Comparison of ENCODE assay signal across 22 mouse cellular contexts in genomic region chr14:49316493-49316894, GRCm38 (mm10).
DNase-seq lines count a peak whose midpoint lies in the region; ATAC-seq and TF ChIP-seq lines count a peak whose summit lies in the region.
"Had no signal": no experiment of that assay in that cellular context is flagged by ENCODE, and none has a peak within 500 bp of the region (broad histone marks: within the 10 kb centered on the region; RNA-seq: fewer than 3 reads in every experiment).

No protein-coding gene starts in this region.

- H3K27me3 ChIP-seq in forebrain, embryonic 11.5 days (ENCODE audit: control insufficient read depth, insufficient read depth, low read length) = no peaks in the 10 kb centered on the region
- no peaks in the 10 kb centered on the region for H3K27me3 ChIP-seq in forebrain, postnatal 0 days (ENCODE audit: insufficient read depth, low read length)
- H3K27me3 ChIP-seq in kidney, embryonic 16.5 days (ENCODE audit: insufficient read depth, low read length) = no peaks in the 10 kb centered on the region
- no peaks in the 10 kb centered on the region for H3K27me3 ChIP-seq in midbrain, embryonic 11.5 days (ENCODE audit: control insufficient read depth, insufficient read depth, low read length)
- H3K27me3 ChIP-seq: CH12.LX; embryonic facial prominence, embryonic 12.5 days; intestine, embryonic 15.5 days; limb, embryonic 13.5 days; liver, embryonic 15.5 days had no signal

- no peak overlapping the region for H3K27ac ChIP-seq in forebrain, embryonic 11.5 days (ENCODE audit: low read depth, low read length)
- H3K27ac ChIP-seq in forebrain, postnatal 0 days (ENCODE audit: low read depth, low read length) = no peak overlapping the region
- no peak overlapping the region for H3K27ac ChIP-seq in kidney, embryonic 16.5 days (ENCODE audit: low read length)
- no peak overlapping the region for H3K27ac ChIP-seq in midbrain, embryonic 11.5 days (ENCODE audit: low read depth, low read length)
- H3K27ac ChIP-seq: embryonic facial prominence, embryonic 12.5 days; intestine, embryonic 15.5 days; limb, embryonic 13.5 days; liver, embryonic 15.5 days had no signal

- DNase-seq in forebrain, embryonic 11.5 days (ENCODE audit: low spot score) = no peak
- no peak for DNase-seq in forebrain, postnatal 0 days
- no peak for DNase-seq in kidney, postnatal 25 days
- DNase-seq in midbrain, embryonic 11.5 days (ENCODE audit: low spot score, missing footprints) = peak; percentile 85
- no peak for DNase-seq in T-cell, adult 2 months (ENCODE audit: low spot score)
- DNase-seq in layer of hippocampus, postnatal 14 days (ENCODE audit: low spot score in 2 of 2) = no peak
- DNase-seq: adrenal gland, postnatal 25 days; cerebellum, adult 11-12 months; cerebellum, postnatal 36 days; gastrocnemius, postnatal 10 days; heart, adult 18-20 months; heart, postnatal 36 days; thymus, postnatal 25 days had no signal

- no peak overlapping the region for H3K4me3 ChIP-seq in forebrain, embryonic 11.5 days (ENCODE audit: low read depth, low read length)
- H3K4me3 ChIP-seq in forebrain, postnatal 0 days (ENCODE audit: low read depth, low read length) = no peak overlapping the region
- H3K4me3 ChIP-seq in kidney, embryonic 16.5 days (ENCODE audit: low read length) = no peak overlapping the region
- no peak overlapping the region for H3K4me3 ChIP-seq in midbrain, embryonic 11.5 days (ENCODE audit: low read depth, low read length)
- H3K4me3 ChIP-seq: embryonic facial prominence, embryonic 12.5 days; erythroblast, embryonic 14.5 days; intestine, embryonic 15.5 days; limb, embryonic 13.5 days; liver, embryonic 15.5 days; myocyte had no signal

- H3K4me2 ChIP-seq in forebrain, embryonic 11.5 days (ENCODE audit: low read depth, low read length, severe bottlenecking) = no peak overlapping the region
- no peak overlapping the region for H3K4me2 ChIP-seq in forebrain, postnatal 0 days (ENCODE audit: low read depth)
- no peak overlapping the region for H3K4me2 ChIP-seq in kidney, embryonic 16.5 days (replicated peaks; ENCODE audit: low read depth, low read length)
- H3K4me2 ChIP-seq in midbrain, embryonic 11.5 days = no peak overlapping the region
- H3K4me2 ChIP-seq: embryonic facial prominence, embryonic 12.5 days; intestine, embryonic 15.5 days; limb, embryonic 13.5 days; liver, embryonic 15.5 days had no signal

- H3K36me3 ChIP-seq in forebrain, embryonic 11.5 days (ENCODE audit: control insufficient read depth, insufficient read depth, low read length) = no peaks in the 10 kb centered on the region
- H3K36me3 ChIP-seq in forebrain, postnatal 0 days (ENCODE audit: insufficient read depth) = no peaks in the 10 kb centered on the region
- H3K36me3 ChIP-seq in kidney, embryonic 16.5 days (ENCODE audit: insufficient read depth, low read length) = no peaks in the 10 kb centered on the region
- no peaks in the 10 kb centered on the region for H3K36me3 ChIP-seq in midbrain, embryonic 11.5 days (ENCODE audit: control insufficient read depth, insufficient read depth, low read length)
- H3K36me3 ChIP-seq: embryonic facial prominence, embryonic 12.5 days; intestine, embryonic 15.5 days; limb, embryonic 13.5 days; liver, embryonic 15.5 days had no signal

- H3K9ac ChIP-seq in forebrain, embryonic 11.5 days (ENCODE audit: low read length) = no peak overlapping the region
- no peak overlapping the region for H3K9ac ChIP-seq in forebrain, postnatal 0 days
- H3K9ac ChIP-seq in kidney, embryonic 16.5 days (replicated peaks; ENCODE audit: low read length) = no peak overlapping the region
- no peak overlapping the region for H3K9ac ChIP-seq in midbrain, embryonic 11.5 days (ENCODE audit: low read length)
- H3K9ac ChIP-seq: embryonic facial prominence, embryonic 12.5 days; intestine, embryonic 15.5 days; limb, embryonic 13.5 days; liver, embryonic 15.5 days had no signal

- 11% methylated on average over 5 of the region's 5 CpGs for WGBS in forebrain, embryonic 11.5 days
- 11% methylated on average over 5 of the region's 5 CpGs for WGBS in forebrain, postnatal 0 days
- WGBS in kidney, embryonic 16.5 days = 17% methylated on average over 5 of the region's 5 CpGs
- 17% methylated on average over 5 of the region's 5 CpGs for WGBS in midbrain, embryonic 11.5 days

- H3K9me3 ChIP-seq in forebrain, embryonic 11.5 days (ENCODE audit: control insufficient read depth, low read length) = no peaks in the 10 kb centered on the region
- no peaks in the 10 kb centered on the region for H3K9me3 ChIP-seq in forebrain, postnatal 0 days (ENCODE audit: low read length)
- H3K9me3 ChIP-seq in kidney, embryonic 16.5 days (ENCODE audit: low read length) = no peaks in the 10 kb centered on the region
- no peaks in the 10 kb centered on the region for H3K9me3 ChIP-seq in midbrain, embryonic 11.5 days (ENCODE audit: control insufficient read depth, low read length)
- H3K9me3 ChIP-seq: embryonic facial prominence, embryonic 12.5 days; intestine, embryonic 15.5 days; limb, embryonic 13.5 days; liver, embryonic 15.5 days had no signal

- peak; percentile 33; the same call in 1 of the 2 replicates for ATAC-seq in forebrain, embryonic 11.5 days (replicated peaks; ENCODE audit: low FRiP score)
- ATAC-seq in forebrain, postnatal 0 days = no peak; the same call in 1 of the 2 replicates
- peak; percentile 74 for ATAC-seq in kidney, embryonic 16.5 days (ENCODE audit: low FRiP score, low TSS enrichment)
- peak; percentile 29; the same call in 1 of the 2 replicates for ATAC-seq in midbrain, embryonic 11.5 days (ENCODE audit: low FRiP score)
- ATAC-seq: intestine, embryonic 15.5 days; lung, postnatal 0 days had no signal

- peaks cover 6% of the 10 kb centered on the region; the same call in 1 of the 2 replicates for H3K4me1 ChIP-seq in forebrain, embryonic 11.5 days (replicated peaks; ENCODE audit: control insufficient read depth, insufficient read depth, low read length)
- H3K4me1 ChIP-seq in forebrain, postnatal 0 days (ENCODE audit: insufficient read depth) = no peaks in the 10 kb centered on the region
- H3K4me1 ChIP-seq in kidney, embryonic 16.5 days (ENCODE audit: insufficient read depth, low read length) = peaks cover 8% of the 10 kb centered on the region; the same call in 1 of the 2 replicates
- H3K4me1 ChIP-seq in midbrain, embryonic 11.5 days (ENCODE audit: control insufficient read depth, insufficient read depth, low read length) = peaks cover 14% of the 10 kb centered on the region
- H3K4me1 ChIP-seq: embryonic facial prominence, embryonic 12.5 days; intestine, embryonic 15.5 days; limb, embryonic 13.5 days; liver, embryonic 15.5 days had no signal

- TF ChIP-seq CTCF in forebrain, postnatal 0 days (IDR thresholded peaks at IDR 0.05; ENCODE audit: low read depth) = no peak
